Mouse (Mus musculus) midbrain, embryonic 12.5 days (tissue): Measurements from ENCODE around the gene Tns3. TPM values are rescaled to one million over a fixed set of nuclear protein-coding genes. Genes with fewer than 3 reads are reported as not detected.

ENCODE experiments used
- ATAC-seq: fragments of 200-750 bp; cut with Nextera tagmentation; 2 replicates; pipeline ENCODE4 v1.8.0; 2017; ENCODE audit warnings: low read depth, moderate TSS enrichment, moderate library complexity; ENCODE audit not compliant: low FRiP score
- H3K27ac ChIP-seq: fragments of 300-500 bp; sonication (generic); replicated peaks from 2 replicates; pipeline ENCODE4 v1.5.1; 2016; ENCODE audit warnings: mild to moderate bottlenecking
- H3K27me3 ChIP-seq: fragments of 300-500 bp; sonication (generic); 2 replicates; pipeline ENCODE4 v1.6.1; 2016; ENCODE audit warnings: mild to moderate bottlenecking
- H3K36me3 ChIP-seq: fragments of 300-500 bp; sonication (generic); 2 replicates; pipeline ENCODE4 v1.6.1; 2016
- H3K4me1 ChIP-seq: fragments of 300-500 bp; sonication (generic); 2 replicates; pipeline ENCODE4 v1.6.1; 2016
- H3K4me2 ChIP-seq: fragments of 300-500 bp; sonication (generic); replicated peaks from 2 replicates; pipeline ENCODE4 v1.6.1; 2016; ENCODE audit warnings: mild to moderate bottlenecking, moderate library complexity
- H3K4me3 ChIP-seq: fragments of 300-500 bp; sonication (generic); 2 replicates; pipeline ENCODE4 v1.5.1; 2016; ENCODE audit warnings: mild to moderate bottlenecking
- H3K9ac ChIP-seq: fragments of 300-500 bp; sonication (generic); replicated peaks from 2 replicates; pipeline ENCODE4 v1.6.1; 2016; ENCODE audit warnings: mild to moderate bottlenecking, moderate library complexity
- H3K9me3 ChIP-seq: fragments of 300-500 bp; sonication (generic); 2 replicates; pipeline ENCODE4 v1.6.1; 2016; ENCODE audit warnings: mild to moderate bottlenecking
- WGBS: fragments of 180-500 bp; shearing (Covaris S2); methylation state at CpG from one replicate; pipeline ENCODE4 v1.1.7; 2016; 5-methylcytosine and 5-hydroxymethylcytosine counted together
- polyA plus RNA-seq: library from polyadenylated mRNA; unstranded; fragments of >200 nt; fragmentation: Nextera tagmentation; extraction: Ambion mirVana; gene quantifications from 2 replicates; pipeline ENCODE4 v1.2.1, GENCODE M21; 2016

The Tns3 gene
- polyA plus RNA-seq = 8.5 and 11.8 TPM in 2 replicates

GRCm38 (mm10) chr11:8664393-8664743 is at the start of gene Tns3:
Gene Tns3, minus strand, starts transcription at chr11:8664535.
- Histone ChIP-seq H3K27me3 (peaks cover 46% of the 10 kb centered on the region), H3K4me2 (peak within 1 kb of the TSS; percentile 96), H3K9me3 (no peaks in the 10 kb centered on the region), H3K9ac (peak within 1 kb of the TSS; percentile 77), H3K4me3 (peak within 1 kb of the TSS; percentile 69), H3K4me1 (peaks cover 8% of the 10 kb centered on the region), H3K27ac (no peak within 1 kb of the TSS), H3K36me3 (no peaks in the 10 kb centered on the region)
- peak; percentile 63 for ATAC-seq
- WGBS = under 1% methylated on average over 36 of the region's 37 CpGs

GRCm38 (mm10) chr11:8706246-8707041 is 42.1 kb upstream of the Tns3 start:
- Histone ChIP-seq H3K9ac (no peak overlapping the region), H3K27ac (no peak overlapping the region), H3K4me2 (no peak overlapping the region), H3K4me1 (no peaks in the 10 kb centered on the region), H3K27me3 (no peaks in the 10 kb centered on the region), H3K36me3 (no peaks in the 10 kb centered on the region), H3K9me3 (no peaks in the 10 kb centered on the region), H3K4me3 (no peak overlapping the region)
- no peak for ATAC-seq
- 76% methylated on average over 8 of the region's 8 CpGs for WGBS

- Histone ChIP-seq H3K9me3 (no peaks in the 10 kb centered on the region), H3K27ac (no peak overlapping the region), H3K27me3 (no peaks in the 10 kb centered on the region), H3K4me1 (peaks cover under 1% of the 10 kb centered on the region; the same call in 1 of the 2 replicates), H3K4me2 (no peak overlapping the region), H3K36me3 (no peaks in the 10 kb centered on the region), H3K4me3 (no peak overlapping the region), H3K9ac (no peak overlapping the region)
- ATAC-seq = no peak
- 81% methylated on average over 1 of the region's 1 CpGs for WGBS
Observed at GRCm38 (mm10) chr11:8705156-8705555, 40.8 kb upstream of the Tns3 start.

- ATAC-seq = no peak
- Histone ChIP-seq H3K27me3 (0 out of 2 replicates have a peak, but pooled peaks cover 4% of the 10 kb centered on the region), H3K4me3 (no peak overlapping the region), H3K27ac (no peak overlapping the region), H3K9ac (no peak overlapping the region), H3K4me1 (peaks cover 7% of the 10 kb centered on the region), H3K4me2 (no peak overlapping the region), H3K9me3 (no peaks in the 10 kb centered on the region), H3K36me3 (no peaks in the 10 kb centered on the region)
- 79% methylated on average over 6 of the region's 6 CpGs for WGBS
Observed at GRCm38 (mm10) chr11:8703876-8704275, 39.5 kb upstream of the Tns3 start.

GRCm38 (mm10) chr11:8702532-8702886 is 38.2 kb upstream of the Tns3 start:
- H3K9ac ChIP-seq = no peak overlapping the region
- peaks cover 7% of the 10 kb centered on the region for H3K4me1 ChIP-seq
- no peak overlapping the region for H3K27ac ChIP-seq
- WGBS = 86% methylated on average over 2 of the region's 2 CpGs
- no peak overlapping the region for H3K4me3 ChIP-seq
- H3K36me3 ChIP-seq = no peaks in the 10 kb centered on the region
- H3K4me2 ChIP-seq = no peak overlapping the region
- no peaks in the 10 kb centered on the region for H3K9me3 ChIP-seq
- no peak for ATAC-seq
- H3K27me3 ChIP-seq = 0 out of 2 replicates have a peak, but pooled peaks cover 5% of the 10 kb centered on the region

- no peak overlapping the region for H3K4me2 ChIP-seq
- no peak overlapping the region for H3K9ac ChIP-seq
- H3K27ac ChIP-seq = no peak overlapping the region
- WGBS = 78% methylated on average over 10 of the region's 10 CpGs
- 0 out of 2 replicates have a peak, but pooled peaks cover 5% of the 10 kb centered on the region for H3K27me3 ChIP-seq
- H3K4me3 ChIP-seq = no peak overlapping the region
- H3K36me3 ChIP-seq = no peaks in the 10 kb centered on the region
- ATAC-seq = no peak
- no peaks in the 10 kb centered on the region for H3K9me3 ChIP-seq
- H3K4me1 ChIP-seq = peaks cover 7% of the 10 kb centered on the region
Observed at GRCm38 (mm10) chr11:8701845-8702531, 37.7 kb upstream of the Tns3 start.

GRCm38 (mm10) chr11:8701400-8701799 is 37.1 kb upstream of the Tns3 start:
- no peak for ATAC-seq
- H3K4me2 ChIP-seq = no peak overlapping the region
- no peak overlapping the region for H3K27ac ChIP-seq
- peaks cover 7% of the 10 kb centered on the region for H3K4me1 ChIP-seq
- no peaks in the 10 kb centered on the region for H3K9me3 ChIP-seq
- WGBS = 84% methylated on average over 3 of the region's 3 CpGs
- no peak overlapping the region for H3K9ac ChIP-seq
- H3K27me3 ChIP-seq = 0 out of 2 replicates have a peak, but pooled peaks cover 5% of the 10 kb centered on the region
- no peak overlapping the region for H3K4me3 ChIP-seq
- H3K36me3 ChIP-seq = no peaks in the 10 kb centered on the region

GRCm38 (mm10) chr11:8700641-8701221 is 36.4 kb upstream of the Tns3 start:
- ATAC-seq = no peak
- WGBS = 88% methylated on average over 8 of the region's 8 CpGs
- no peaks in the 10 kb centered on the region for H3K9me3 ChIP-seq
- no peak overlapping the region for H3K4me2 ChIP-seq
- no peak overlapping the region for H3K27ac ChIP-seq
- no peak overlapping the region for H3K4me3 ChIP-seq
- no peak overlapping the region for H3K9ac ChIP-seq
- H3K36me3 ChIP-seq = no peaks in the 10 kb centered on the region
- peaks cover 7% of the 10 kb centered on the region for H3K4me1 ChIP-seq
- H3K27me3 ChIP-seq = 0 out of 2 replicates have a peak, but pooled peaks cover 8% of the 10 kb centered on the region

GRCm38 (mm10) chr11:8699777-8700176 is 35.4 kb upstream of the Tns3 start:
- H3K4me3 ChIP-seq = no peak overlapping the region
- H3K4me2 ChIP-seq = no peak overlapping the region
- no peaks in the 10 kb centered on the region for H3K9me3 ChIP-seq
- H3K36me3 ChIP-seq = no peaks in the 10 kb centered on the region
- ATAC-seq = no peak
- WGBS = 37% methylated on average over 5 of the region's 5 CpGs
- peaks cover 7% of the 10 kb centered on the region for H3K4me1 ChIP-seq
- no peak overlapping the region for H3K27ac ChIP-seq
- 0 out of 2 replicates have a peak, but pooled peaks cover 8% of the 10 kb centered on the region for H3K27me3 ChIP-seq
- H3K9ac ChIP-seq = no peak overlapping the region

GRCm38 (mm10) chr11:8697670-8698069 is 33.3 kb upstream of the Tns3 start:
- no peak overlapping the region for H3K4me3 ChIP-seq
- WGBS = 85% methylated on average over 3 of the region's 3 CpGs
- no peak overlapping the region for H3K9ac ChIP-seq
- H3K4me1 ChIP-seq = peaks cover 18% of the 10 kb centered on the region
- no peak overlapping the region for H3K4me2 ChIP-seq
- ATAC-seq = no peak
- H3K27ac ChIP-seq = no peak overlapping the region
- peaks cover 12% of the 10 kb centered on the region; the same call in 1 of the 2 replicates for H3K27me3 ChIP-seq
- H3K9me3 ChIP-seq = no peaks in the 10 kb centered on the region
- no peaks in the 10 kb centered on the region for H3K36me3 ChIP-seq

GRCm38 (mm10) chr11:8694096-8694495 is 29.8 kb upstream of the Tns3 start:
- no peak overlapping the region for H3K4me2 ChIP-seq
- peaks cover 25% of the 10 kb centered on the region for H3K4me1 ChIP-seq
- WGBS = 91% methylated on average over 5 of the region's 5 CpGs
- no peak overlapping the region for H3K4me3 ChIP-seq
- H3K36me3 ChIP-seq = no peaks in the 10 kb centered on the region
- no peaks in the 10 kb centered on the region for H3K9me3 ChIP-seq
- H3K9ac ChIP-seq = no peak overlapping the region
- H3K27me3 ChIP-seq = peaks cover 14% of the 10 kb centered on the region; the same call in 1 of the 2 replicates
- no peak for ATAC-seq
- no peak overlapping the region for H3K27ac ChIP-seq
